Mouse (Mus musculus): Measurements from ENCODE around the gene Gm20547. TPM values are rescaled to one million over a fixed set of nuclear protein-coding genes. Genes with fewer than 3 reads are reported as not detected.

The Gm20547 gene
- polyA plus RNA-seq, 1 experiment from 2014 or later, result not detected

- Histone ChIP-seq H3K27ac (ENCODE audit: low read depth, low read length) (no peak overlapping the region), H3K9me3 (ENCODE audit: control insufficient read depth, low read length) (no peaks in the 10 kb centered on the region), H3K36me3 (ENCODE audit: control insufficient read depth, insufficient read depth, low read length) (peaks cover 3% of the 10 kb centered on the region), H3K27me3 (ENCODE audit: control insufficient read depth, insufficient read depth, low read length) (no peaks in the 10 kb centered on the region), H3K4me3 (ENCODE audit: low read depth, low read length) (no peak overlapping the region), H3K9ac (ENCODE audit: low read length) (no peak overlapping the region), H3K4me2 (ENCODE audit: low read depth) (no peak overlapping the region), H3K4me1 (ENCODE audit: control insufficient read depth, insufficient read depth, low read length) (peaks cover 6% of the 10 kb centered on the region; the same call in 1 of the 2 replicates)
- DNase-seq (ENCODE audit: low spot score) (no peak), ATAC-seq (ENCODE audit: insufficient read depth, low FRiP score, low TSS enrichment) (no peak)
- WGBS, result 82% methylated on average over 3 of the region's 3 CpGs
Measured at GRCm38 (mm10) chr17:34854761-34855160, 27.1 kb downstream of the Gm20547 start.

GRCm38 (mm10) chr17:34853511-34853910 is 28.3 kb downstream of the Gm20547 start:
- Histone ChIP-seq H3K27ac (ENCODE audit: low read depth, low read length) (no peak overlapping the region), H3K4me1 (ENCODE audit: control insufficient read depth, insufficient read depth, low read length) (peaks cover 9% of the 10 kb centered on the region), H3K4me2 (ENCODE audit: low read depth) (no peak overlapping the region), H3K9ac (ENCODE audit: low read length) (no peak overlapping the region), H3K27me3 (ENCODE audit: control insufficient read depth, insufficient read depth, low read length) (no peaks in the 10 kb centered on the region), H3K4me3 (ENCODE audit: low read depth, low read length) (no peak overlapping the region), H3K9me3 (ENCODE audit: control insufficient read depth, low read length) (no peaks in the 10 kb centered on the region), H3K36me3 (ENCODE audit: control insufficient read depth, insufficient read depth, low read length) (peaks cover 3% of the 10 kb centered on the region)
- ATAC-seq (ENCODE audit: insufficient read depth, low FRiP score, low TSS enrichment), result no peak
- DNase-seq (ENCODE audit: low spot score), result no peak
- 76% methylated on average over 8 of the region's 8 CpGs for WGBS

- no peaks in the 10 kb centered on the region for H3K27me3 ChIP-seq (ENCODE audit: control insufficient read depth, insufficient read depth, low read length)
- 1% methylated on average over 25 of the region's 25 CpGs for WGBS
- H3K36me3 ChIP-seq (ENCODE audit: control insufficient read depth, insufficient read depth, low read length), result peaks cover 9% of the 10 kb centered on the region
- no peak overlapping the region for H3K27ac ChIP-seq (ENCODE audit: low read depth, low read length)
- ATAC-seq (ENCODE audit: insufficient read depth, low FRiP score, low TSS enrichment) (no peak), DNase-seq (ENCODE audit: low spot score) (no peak)
- H3K4me2 ChIP-seq (ENCODE audit: low read depth), result peak overlapping the region; percentile 71
- H3K4me3 ChIP-seq (ENCODE audit: low read depth, low read length), result peak overlapping the region; percentile 68
- no peaks in the 10 kb centered on the region for H3K9me3 ChIP-seq (ENCODE audit: control insufficient read depth, low read length)
- H3K9ac ChIP-seq (ENCODE audit: low read length), result peak overlapping the region; percentile 76
- peaks cover 9% of the 10 kb centered on the region for H3K4me1 ChIP-seq (ENCODE audit: control insufficient read depth, insufficient read depth, low read length)
Measured at GRCm38 (mm10) chr17:34850517-34851125, 31.2 kb downstream of the Gm20547 start.

GRCm38 (mm10) chr17:34849722-34850516 is 31.9 kb downstream of the Gm20547 start, which contains the start of the genes Skiv2l and Nelfe:
Skiv2l (minus strand) TSS chr17:34850210.
Nelfe (plus strand) TSS chr17:34850391.
- Histone ChIP-seq H3K9ac (ENCODE audit: low read length) (peak within 1 kb of the TSS; percentile 76), H3K36me3 (ENCODE audit: control insufficient read depth, insufficient read depth, low read length) (peaks cover 9% of the 10 kb centered on the region), H3K4me1 (ENCODE audit: control insufficient read depth, insufficient read depth, low read length) (peaks cover 9% of the 10 kb centered on the region), H3K4me2 (ENCODE audit: low read depth) (peak within 1 kb of the TSS; percentile 86), H3K4me3 (ENCODE audit: low read depth, low read length) (peak within 1 kb of the TSS; percentile 68), H3K27me3 (ENCODE audit: control insufficient read depth, insufficient read depth, low read length) (no peaks in the 10 kb centered on the region), H3K9me3 (ENCODE audit: control insufficient read depth, low read length) (no peaks in the 10 kb centered on the region), H3K27ac (ENCODE audit: low read depth, low read length) (no peak within 1 kb of the TSS)
- DNase-seq (ENCODE audit: low spot score) (peak; percentile 99), ATAC-seq (ENCODE audit: insufficient read depth, low FRiP score, low TSS enrichment) (peak; percentile 97)
- WGBS, result 1% methylated on average over 64 of the region's 65 CpGs

GRCm38 (mm10) chr17:34847615-34848014 is 34.2 kb downstream of the Gm20547 start:
- Histone ChIP-seq H3K36me3 (ENCODE audit: control insufficient read depth, insufficient read depth, low read length) (peaks cover 10% of the 10 kb centered on the region), H3K4me3 (ENCODE audit: low read depth, low read length) (no peak overlapping the region), H3K4me2 (ENCODE audit: low read depth) (no peak overlapping the region), H3K9me3 (ENCODE audit: control insufficient read depth, low read length) (no peaks in the 10 kb centered on the region), H3K4me1 (ENCODE audit: control insufficient read depth, insufficient read depth, low read length) (peaks cover 9% of the 10 kb centered on the region), H3K9ac (ENCODE audit: low read length) (no peak overlapping the region), H3K27me3 (ENCODE audit: control insufficient read depth, insufficient read depth, low read length) (no peaks in the 10 kb centered on the region), H3K27ac (ENCODE audit: low read depth, low read length) (no peak overlapping the region)
- no peak for ATAC-seq (ENCODE audit: insufficient read depth, low FRiP score, low TSS enrichment)
- no peak for DNase-seq (ENCODE audit: low spot score)
- WGBS, result 93% methylated on average over 7 of the region's 7 CpGs

- 90% methylated on average over 6 of the region's 6 CpGs for WGBS
- Histone ChIP-seq H3K27ac (ENCODE audit: low read depth, low read length) (no peak overlapping the region), H3K4me3 (ENCODE audit: low read depth, low read length) (no peak overlapping the region), H3K36me3 (ENCODE audit: control insufficient read depth, insufficient read depth, low read length) (peaks cover 12% of the 10 kb centered on the region), H3K4me1 (ENCODE audit: control insufficient read depth, insufficient read depth, low read length) (peaks cover 9% of the 10 kb centered on the region), H3K27me3 (ENCODE audit: control insufficient read depth, insufficient read depth, low read length) (no peaks in the 10 kb centered on the region), H3K4me2 (ENCODE audit: low read depth) (no peak overlapping the region), H3K9me3 (ENCODE audit: control insufficient read depth, low read length) (no peaks in the 10 kb centered on the region), H3K9ac (ENCODE audit: low read length) (no peak overlapping the region)
- DNase-seq (ENCODE audit: low spot score) (no peak), ATAC-seq (ENCODE audit: insufficient read depth, low FRiP score, low TSS enrichment) (no peak)
Measured at GRCm38 (mm10) chr17:34847192-34847591, 34.6 kb downstream of the Gm20547 start.

- no peak overlapping the region for H3K27ac ChIP-seq (ENCODE audit: low read depth, low read length)
- no peak overlapping the region for H3K4me3 ChIP-seq (ENCODE audit: low read depth, low read length)
- peaks cover 4% of the 10 kb centered on the region for H3K4me1 ChIP-seq (ENCODE audit: control insufficient read depth, insufficient read depth, low read length)
- no peak overlapping the region for H3K9ac ChIP-seq (ENCODE audit: low read length)
- H3K27me3 ChIP-seq (ENCODE audit: control insufficient read depth, insufficient read depth, low read length), result no peaks in the 10 kb centered on the region
- no peaks in the 10 kb centered on the region for H3K9me3 ChIP-seq (ENCODE audit: control insufficient read depth, low read length)
- peaks cover 19% of the 10 kb centered on the region for H3K36me3 ChIP-seq (ENCODE audit: control insufficient read depth, insufficient read depth, low read length)
- DNase-seq (ENCODE audit: low spot score) (no peak), ATAC-seq (ENCODE audit: insufficient read depth, low FRiP score, low TSS enrichment) (no peak)
- 94% methylated on average over 13 of the region's 13 CpGs for WGBS
- no peak overlapping the region for H3K4me2 ChIP-seq (ENCODE audit: low read depth)
Measured at GRCm38 (mm10) chr17:34844884-34845283, 37.0 kb downstream of the Gm20547 start.

- Histone ChIP-seq H3K36me3 (ENCODE audit: control insufficient read depth, insufficient read depth, low read length) (peaks cover 18% of the 10 kb centered on the region), H3K4me1 (ENCODE audit: control insufficient read depth, insufficient read depth, low read length) (peaks cover 19% of the 10 kb centered on the region), H3K27me3 (ENCODE audit: control insufficient read depth, insufficient read depth, low read length) (no peaks in the 10 kb centered on the region), H3K4me3 (ENCODE audit: low read depth, low read length) (no peak overlapping the region), H3K27ac (ENCODE audit: low read depth, low read length) (no peak overlapping the region), H3K9me3 (ENCODE audit: control insufficient read depth, low read length) (no peaks in the 10 kb centered on the region), H3K9ac (ENCODE audit: low read length) (no peak overlapping the region), H3K4me2 (ENCODE audit: low read depth) (no peak overlapping the region)
- DNase-seq (ENCODE audit: low spot score), result peak; percentile 2
- ATAC-seq (ENCODE audit: insufficient read depth, low FRiP score, low TSS enrichment), result no peak
- WGBS, result 89% methylated on average over 6 of the region's 6 CpGs
Measured at GRCm38 (mm10) chr17:34840736-34841307, 41.0 kb downstream of the Gm20547 start.
